Mouse (Mus musculus) lung, postnatal 0 days (tissue): ENCODE data around the gene Flcn. TPM values are rescaled to one million over a fixed set of nuclear protein-coding genes. Genes with fewer than 3 reads are reported as not detected.

Source experiments
- ATAC-seq: fragments of 200-750 bp; cut with Nextera tagmentation; 2 replicates; pipeline ENCODE4 v1.8.0; 2017; ENCODE audit warnings: moderate library complexity
- DNase-seq: peaks from one replicate; pipeline ENCODE4 v3.0.0-alpha.2; 2016; ENCODE audit warnings: low spot score
- H3K27ac ChIP-seq: fragments of 300-500 bp; sonication (generic); 2 replicates; pipeline ENCODE4 v1.5.1; 2014; ENCODE audit warnings: antibody characterized with exemption, mild to moderate bottlenecking, low read length, mixed read lengths
- H3K27me3 ChIP-seq: fragments of 300-500 bp; sonication (generic); replicated peaks from 2 replicates; pipeline ENCODE4 v1.6.1; 2014; ENCODE audit warnings: low read length, mixed read lengths; ENCODE audit not compliant: insufficient read depth
- H3K36me3 ChIP-seq: fragments of 300-500 bp; sonication (generic); 2 replicates; pipeline ENCODE4 v1.6.1; 2014; ENCODE audit warnings: low read length, mixed read lengths; ENCODE audit not compliant: insufficient read depth
- H3K4me1 ChIP-seq: fragments of 300-500 bp; sonication (generic); 2 replicates; pipeline ENCODE4 v1.6.1; 2014; ENCODE audit warnings: antibody characterized with exemption, low read depth, low read length, mixed read lengths; ENCODE audit not compliant: insufficient read depth
- H3K4me2 ChIP-seq: fragments of 300-500 bp; sonication (generic); replicated peaks from 2 replicates; pipeline ENCODE4 v1.6.1; 2014; ENCODE audit warnings: low read depth, mild to moderate bottlenecking, low read length, moderate library complexity, mixed read lengths
- H3K4me3 ChIP-seq: fragments of 300-500 bp; sonication (generic); 2 replicates; pipeline ENCODE4 v1.5.1; 2014; ENCODE audit warnings: low read depth, low read length
- H3K9ac ChIP-seq: fragments of 300-500 bp; sonication (generic); replicated peaks from 2 replicates; pipeline ENCODE4 v1.6.1; 2014; ENCODE audit warnings: low read depth, mild to moderate bottlenecking
- H3K9me3 ChIP-seq: fragments of 300-500 bp; sonication (generic); 2 replicates; pipeline ENCODE4 v1.6.1; 2016; ENCODE audit warnings: low read length, mixed read lengths
- CTCF ChIP-seq: IDR thresholded peaks from 2 replicates; pipeline ENCODE4 v1.5.1; 2016; ENCODE audit warnings: antibody characterized with exemption, mild to moderate bottlenecking
- EP300 ChIP-seq: IDR thresholded peaks from 2 replicates; pipeline ENCODE4 v1.6.1; 2016; ENCODE audit warnings: antibody characterized with exemption, mild to moderate bottlenecking, control low read depth
- WGBS: fragments of 180-500 bp; shearing (Covaris S2); extraction: QIAGEN DNeasy Blood & Tissue Kit; methylation state at CpG from one replicate; pipeline ENCODE4 v1.1.7; 2014; 5-methylcytosine and 5-hydroxymethylcytosine counted together
- polyA plus RNA-seq: library from polyadenylated mRNA; unstranded; fragments of >200 nt; fragmentation: Nextera tagmentation; extraction: Ambion mirVana; gene quantifications from 2 replicates; pipeline ENCODE4 v1.2.1, GENCODE M21; 2015

Gene Flcn
- polyA plus RNA-seq, 1 experiment from 2014 or later = 57.4 TPM

DNA sequence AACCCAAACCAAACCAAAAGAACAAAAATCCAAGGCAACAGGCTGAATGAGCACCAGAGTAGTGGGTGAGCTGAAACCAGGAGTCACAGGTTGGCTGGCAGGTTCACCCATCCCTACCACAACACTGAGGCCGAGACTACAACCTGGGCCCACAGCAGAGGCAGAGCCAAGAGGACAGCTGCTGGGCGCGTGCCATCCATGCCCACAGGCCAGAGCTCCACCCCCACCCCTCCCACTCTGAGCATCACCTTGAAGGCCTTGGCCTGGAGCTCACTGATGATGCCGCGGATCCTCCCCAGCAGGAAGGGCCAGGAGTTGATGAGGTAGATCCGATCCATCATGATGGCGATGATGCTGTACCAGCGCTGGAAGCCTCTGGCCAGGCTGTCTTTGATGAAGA is 7.9 kb downstream of the Flcn start:
- H3K36me3 ChIP-seq = peaks cover 56% of the 10 kb centered on the region
- H3K4me2 ChIP-seq = no peak overlapping the region
- DNase-seq = no peak
- ATAC-seq = no peak
- no peaks in the 10 kb centered on the region for H3K4me1 ChIP-seq
- TF ChIP-seq CTCF = no peak
- no peak for TF ChIP-seq EP300
- H3K4me3 ChIP-seq = no peak overlapping the region
- no peak overlapping the region for H3K27ac ChIP-seq
- no peak overlapping the region for H3K9ac ChIP-seq
- no peaks in the 10 kb centered on the region for H3K9me3 ChIP-seq
- H3K27me3 ChIP-seq = no peaks in the 10 kb centered on the region
- WGBS = 97% methylated on average over 8 of the region's 8 CpGs

DNA sequence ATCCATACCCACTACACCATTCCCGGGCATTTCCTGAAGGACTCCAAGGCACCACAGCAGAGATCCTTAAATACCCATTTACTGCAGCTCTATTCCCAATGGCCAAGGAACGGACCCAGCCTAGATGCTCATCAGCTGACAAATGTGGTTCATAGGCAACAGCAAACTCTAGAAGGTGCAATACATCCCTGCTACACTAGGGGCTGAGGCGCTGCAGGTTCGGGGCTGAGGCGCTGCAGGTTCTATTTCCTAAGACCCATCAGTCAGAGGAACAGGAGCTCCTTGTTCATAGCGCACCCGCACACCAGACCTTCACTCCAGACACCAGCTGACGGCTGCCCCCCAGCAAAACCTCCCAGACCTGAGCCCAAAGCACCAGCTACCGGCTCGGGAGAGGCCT is 9.4 kb downstream of the Flcn start:
- 94% methylated on average over 10 of the region's 10 CpGs for WGBS
- Histone ChIP-seq H3K4me1 (no peaks in the 10 kb centered on the region), H3K4me2 (no peak overlapping the region), H3K9ac (no peak overlapping the region), H3K27me3 (no peaks in the 10 kb centered on the region), H3K4me3 (no peak overlapping the region), H3K27ac (no peak overlapping the region), H3K9me3 (no peaks in the 10 kb centered on the region), H3K36me3 (peaks cover 60% of the 10 kb centered on the region)
- ATAC-seq = no peak
- TF ChIP-seq EP300 = no peak
- TF ChIP-seq CTCF = peak; percentile 43
- no peak for DNase-seq

DNA sequence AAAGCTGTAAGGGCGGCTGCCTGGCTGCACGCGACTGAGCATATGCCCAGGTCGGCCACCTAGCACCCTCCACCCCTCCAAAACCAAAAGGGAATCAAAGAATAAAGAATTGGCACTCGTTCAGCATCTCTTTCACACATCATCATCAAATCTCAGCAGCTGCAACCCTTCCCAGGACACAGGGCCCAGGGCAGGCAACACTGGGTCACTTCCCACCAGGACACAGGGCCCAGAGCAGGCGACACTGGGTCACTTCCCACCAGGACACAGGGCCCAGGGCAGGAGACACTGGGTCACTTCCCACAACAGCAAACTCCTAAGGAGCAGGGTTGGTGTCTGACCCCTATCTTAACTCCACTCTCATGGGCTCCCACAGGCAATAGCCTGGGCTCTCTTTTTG is 16.4 kb downstream of the Flcn start:
- no peak overlapping the region for H3K4me3 ChIP-seq
- peak; percentile 27 for DNase-seq
- 68% methylated on average over 6 of the region's 6 CpGs for WGBS
- TF ChIP-seq CTCF (no peak), EP300 (no peak)
- peaks cover 36% of the 10 kb centered on the region for H3K36me3 ChIP-seq
- H3K4me1 ChIP-seq = no peaks in the 10 kb centered on the region
- no peak overlapping the region for H3K27ac ChIP-seq
- peak; percentile 84 for ATAC-seq
- H3K4me2 ChIP-seq = no peak overlapping the region
- H3K9ac ChIP-seq = no peak overlapping the region
- no peaks in the 10 kb centered on the region for H3K27me3 ChIP-seq
- H3K9me3 ChIP-seq = no peaks in the 10 kb centered on the region

DNA sequence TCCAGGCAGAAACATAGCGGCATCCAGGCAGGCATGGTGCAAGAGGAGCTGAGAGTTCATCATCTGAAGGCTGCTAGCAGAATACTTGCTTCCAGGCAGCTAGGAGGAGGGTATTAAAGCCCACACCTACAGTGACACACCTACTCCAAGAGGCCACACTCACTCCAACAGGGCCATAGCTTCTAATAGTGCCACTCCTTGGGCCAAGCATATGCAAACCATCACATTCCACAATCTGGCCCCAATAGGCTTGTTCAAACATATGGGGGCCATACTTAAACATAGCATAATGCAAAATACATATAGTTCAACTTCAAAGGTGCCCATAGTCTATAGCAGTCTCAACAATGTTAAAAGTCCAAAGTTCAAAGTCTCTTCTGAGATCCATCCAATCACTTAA is 20.5 kb downstream of the Flcn start:
- Histone ChIP-seq H3K27ac (no peak overlapping the region), H3K4me1 (peaks cover 10% of the 10 kb centered on the region), H3K27me3 (no peaks in the 10 kb centered on the region), H3K9ac (no peak overlapping the region), H3K4me2 (no peak overlapping the region), H3K36me3 (peaks cover 18% of the 10 kb centered on the region; the same call in 1 of the 2 replicates), H3K4me3 (no peak overlapping the region), H3K9me3 (no peaks in the 10 kb centered on the region)
- WGBS = 87% methylated on average over 1 of the region's 1 CpGs
- no peak for TF ChIP-seq CTCF
- TF ChIP-seq EP300 = no peak
- ATAC-seq (no peak), DNase-seq (no peak)

DNA sequence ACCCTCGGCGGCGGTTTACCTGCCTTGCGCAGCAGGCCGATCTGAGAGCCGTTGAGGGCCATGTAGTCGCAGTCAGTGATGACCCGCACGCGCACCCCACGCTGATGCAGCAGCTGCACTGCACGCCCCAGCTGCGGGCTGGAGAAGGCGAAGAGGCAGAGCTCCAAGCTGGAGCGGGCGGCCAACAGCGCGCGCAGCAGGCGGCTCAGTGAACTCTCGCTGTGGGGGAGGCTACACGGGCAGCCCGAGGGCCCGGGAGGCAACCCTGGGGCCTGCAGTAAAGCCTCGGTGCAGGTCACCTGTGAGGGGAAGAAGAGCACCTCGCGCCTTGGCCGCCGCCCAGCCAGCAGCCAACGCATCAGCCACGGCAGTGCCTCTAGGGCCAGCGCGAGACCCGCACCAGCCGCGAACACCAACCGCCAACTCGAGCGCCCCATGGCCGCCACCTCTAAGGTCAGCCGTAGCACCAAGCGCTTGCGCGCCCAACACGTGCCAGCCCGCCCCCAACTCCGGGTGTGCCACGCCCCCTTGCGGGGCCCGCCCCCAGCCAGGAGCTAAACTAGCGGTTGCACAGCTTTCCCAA is 22.5 kb downstream of the Flcn start, which contains the start of gene Pld6:
TSS of gene Pld6 (minus strand) at position 447 of the 583 bp plus-strand sequence.
- peak; percentile 62 for ATAC-seq
- TF ChIP-seq CTCF (peak; percentile 22; the same call in 1 of the 2 replicates), EP300 (no peak)

DNA sequence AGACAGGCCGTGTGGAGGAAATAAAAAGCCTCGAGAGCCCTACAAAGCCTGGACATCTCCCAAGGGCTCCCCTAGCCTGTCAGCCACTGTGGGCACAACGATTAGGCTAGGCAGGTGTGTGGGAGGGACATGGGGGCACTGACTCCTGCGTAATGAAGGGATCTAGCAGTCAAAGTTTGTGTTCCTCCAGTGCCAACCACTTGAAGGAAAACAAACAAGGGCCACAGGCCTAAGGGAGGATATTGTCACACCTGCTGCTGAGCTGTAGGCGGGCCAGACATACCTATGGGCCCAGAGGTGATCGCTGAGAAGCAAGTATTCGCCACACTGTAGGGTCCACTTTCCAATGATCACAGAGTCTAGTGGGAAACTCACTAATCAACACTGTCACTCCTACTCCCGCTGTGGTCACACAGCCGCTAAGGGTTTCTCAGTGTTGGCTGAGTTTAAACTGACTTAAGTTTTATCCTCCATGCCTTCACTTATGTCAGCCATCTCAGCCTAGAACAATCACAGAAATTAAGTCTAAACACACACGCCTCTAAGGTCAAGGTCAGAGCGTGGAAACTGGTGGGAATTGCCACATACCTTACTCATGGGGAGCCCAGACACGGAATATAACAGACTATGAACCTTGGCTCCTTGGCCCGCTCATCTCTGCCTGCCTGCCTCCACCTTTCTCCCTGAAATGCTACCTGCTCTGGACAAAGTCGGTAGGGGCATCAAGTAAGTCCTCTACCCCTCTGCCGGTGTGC is 23.2 kb downstream of the Flcn start:
- Histone ChIP-seq H3K36me3 (no peaks in the 10 kb centered on the region), H3K27ac (peak overlapping the region; percentile 79), H3K4me1 (peaks cover 16% of the 10 kb centered on the region), H3K27me3 (no peaks in the 10 kb centered on the region), H3K9me3 (no peaks in the 10 kb centered on the region), H3K9ac (peak overlapping the region; percentile 2; the same call in 1 of the 2 replicates), H3K4me2 (peak overlapping the region; percentile 67), H3K4me3 (peak overlapping the region; percentile 30)
- ATAC-seq (peak; percentile 67), DNase-seq (peak; percentile 77)
- no peak for TF ChIP-seq CTCF
- peak; percentile 32; the same call in 1 of the 2 replicates for TF ChIP-seq EP300
- WGBS = 26% methylated on average over 15 of the region's 15 CpGs

More for the DNA sequence above, 22.5 kb downstream of the Flcn start, which contains the start of gene Pld6:
- peaks cover 6% of the 10 kb centered on the region; the same call in 1 of the 2 replicates for H3K36me3 ChIP-seq
- H3K9ac ChIP-seq = peak within 1 kb of the TSS; percentile 2; the same call in 1 of the 2 replicates
- H3K4me1 ChIP-seq = peaks cover 14% of the 10 kb centered on the region
- H3K27ac ChIP-seq = peak within 1 kb of the TSS; percentile 79
- H3K9me3 ChIP-seq = no peaks in the 10 kb centered on the region
- H3K4me2 ChIP-seq = peak within 1 kb of the TSS; percentile 67
- DNase-seq = peak; percentile 75
- peak within 1 kb of the TSS; percentile 30 for H3K4me3 ChIP-seq
- WGBS = 2% methylated on average over 51 of the region's 51 CpGs
- H3K27me3 ChIP-seq = no peaks in the 10 kb centered on the region
